Mouse (Mus musculus) gastrocnemius, postnatal 4 days (tissue): Measurements from ENCODE around the gene Tle4. TPM values are rescaled to one million over a fixed set of nuclear protein-coding genes. Genes with fewer than 3 reads are reported as not detected.

Experiments
- DNase-seq, 2 experiments: peaks; one replicate each; pipeline ENCODE4 v3.0.0; 2021 to 2022; ENCODE audit warnings: low spot score in 2 of 2, mixed read lengths in 2 of 2
- total RNA-seq, 2 experiments: library from RNA; stranded (reverse); gene quantifications; 2 replicates each; pipeline ENCODE4 v1.2.3; 2021

Gene Tle4
- total RNA-seq, 2 experiments from 2014 or later, result 17.7 to 20.0 TPM

DNA sequence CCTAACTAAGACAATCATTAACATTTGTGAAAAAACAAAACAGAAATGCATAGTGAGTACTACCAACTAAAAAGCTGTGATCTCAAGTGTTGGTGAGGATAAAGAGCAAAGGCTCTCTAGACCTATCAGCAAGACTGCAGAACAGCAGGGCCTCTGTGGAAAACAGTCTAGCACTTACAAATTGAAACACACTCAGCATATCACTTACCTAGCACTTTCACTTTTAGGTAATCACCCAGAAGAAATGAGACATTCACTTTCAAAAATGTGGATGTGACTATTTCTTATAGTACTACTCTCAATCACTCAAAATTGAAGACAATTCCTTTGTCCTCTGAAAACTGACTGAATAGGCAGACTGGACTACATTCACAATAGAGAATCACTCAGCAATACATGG is 63.4 kb downstream of the Tle4 start:
- DNase-seq, result no peak

DNA sequence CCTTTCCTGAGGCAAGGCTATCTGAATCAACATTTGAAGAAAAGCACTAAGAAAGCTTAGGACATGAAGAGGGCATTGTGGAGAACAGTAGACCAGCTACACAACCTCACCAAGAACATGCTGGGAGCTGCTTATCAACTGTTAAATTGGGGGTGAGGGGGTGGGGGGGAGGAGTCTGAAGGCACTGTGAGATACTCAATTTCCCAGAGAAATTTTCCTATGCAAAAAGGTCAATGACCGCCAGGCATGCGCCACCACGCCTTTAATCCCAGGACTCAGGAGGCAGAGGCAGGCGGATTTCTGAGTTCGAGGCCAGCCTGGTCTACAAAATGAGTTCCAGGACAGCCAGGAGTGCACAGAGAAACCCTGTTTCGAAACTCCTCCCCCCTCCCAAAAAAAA is 65.0 kb downstream of the Tle4 start:
- DNase-seq, result no peak

DNA sequence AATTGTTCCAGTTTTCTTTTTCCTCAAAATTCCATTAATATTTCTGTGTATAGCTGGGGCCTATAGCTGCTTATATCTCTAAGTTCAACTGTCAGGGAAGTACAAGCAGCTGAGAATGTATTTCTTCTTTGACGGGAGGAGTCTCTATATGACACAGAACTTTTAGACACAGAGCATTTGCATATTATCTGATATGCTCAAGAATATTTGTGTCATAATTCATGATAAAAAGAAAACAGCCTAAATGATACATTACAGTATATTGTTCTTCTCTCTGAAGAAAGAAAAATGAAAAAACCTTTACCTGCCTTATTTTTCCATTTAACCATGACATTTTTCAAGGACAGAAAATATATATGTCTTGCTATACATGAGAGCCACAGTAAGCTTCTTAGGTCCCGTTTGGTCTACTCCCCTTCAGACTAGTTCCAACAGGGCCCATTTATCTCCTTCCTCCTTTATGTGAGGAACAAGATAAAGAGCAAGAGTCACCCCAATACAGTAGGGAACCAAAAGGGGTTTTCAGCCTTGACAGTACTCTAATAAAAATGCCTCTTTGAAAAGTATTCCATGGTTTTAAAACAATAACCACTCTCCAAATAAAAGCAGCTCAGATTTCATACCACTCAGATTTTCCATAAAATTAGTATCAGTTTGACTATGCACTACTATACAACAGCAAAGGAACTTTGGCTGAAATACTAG is 77.6 kb downstream of the Tle4 start:
- DNase-seq, result no peak

DNA sequence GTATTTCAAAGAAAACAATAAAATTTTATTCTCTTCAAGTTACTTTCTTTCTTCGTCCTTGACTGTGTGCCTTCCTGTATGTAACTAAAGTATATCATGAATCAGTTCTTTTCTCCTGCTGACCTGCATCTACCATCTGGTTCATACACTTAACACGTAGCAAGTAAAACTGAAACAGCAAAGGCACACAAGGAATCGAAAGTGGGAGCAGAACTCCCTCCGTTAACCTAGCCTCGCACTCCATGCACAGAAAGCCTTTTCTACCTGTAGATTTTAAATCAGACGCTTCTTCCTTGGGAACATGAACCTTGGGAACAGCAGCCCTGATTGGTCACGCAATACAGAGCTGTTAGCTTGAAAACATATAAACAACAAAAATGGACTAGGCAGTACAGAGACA is 78.7 kb downstream of the Tle4 start:
- no peak for DNase-seq

DNA sequence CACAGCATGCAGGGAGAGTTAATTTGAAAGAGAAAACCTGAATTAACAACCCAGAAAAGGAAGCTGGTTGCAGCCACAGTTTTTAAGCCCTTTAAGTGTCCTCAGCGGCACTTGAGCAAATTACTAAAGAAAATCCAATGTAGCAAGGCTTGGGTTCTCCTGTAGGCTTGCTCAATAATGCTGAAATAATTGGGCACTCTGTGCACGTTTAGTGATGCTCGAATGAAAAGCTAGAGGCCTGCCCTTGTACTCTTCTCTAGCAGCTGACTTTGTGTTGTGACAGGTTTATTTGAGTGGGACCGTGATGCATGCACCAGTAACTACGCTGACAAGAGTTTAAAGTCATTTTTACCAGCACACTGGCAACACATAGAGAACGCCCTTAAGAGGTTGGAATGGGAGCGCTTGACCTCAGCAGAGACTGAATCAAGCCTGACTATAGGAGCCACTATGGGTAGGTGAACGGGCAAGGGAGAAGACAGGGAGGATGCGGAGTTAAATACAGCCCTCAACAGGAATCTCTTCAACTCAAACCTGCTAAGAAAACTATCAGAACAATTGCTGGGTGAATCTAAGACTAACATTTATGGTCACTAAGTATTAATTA is 79.3 kb downstream of the Tle4 start:
- no peak for DNase-seq

DNA sequence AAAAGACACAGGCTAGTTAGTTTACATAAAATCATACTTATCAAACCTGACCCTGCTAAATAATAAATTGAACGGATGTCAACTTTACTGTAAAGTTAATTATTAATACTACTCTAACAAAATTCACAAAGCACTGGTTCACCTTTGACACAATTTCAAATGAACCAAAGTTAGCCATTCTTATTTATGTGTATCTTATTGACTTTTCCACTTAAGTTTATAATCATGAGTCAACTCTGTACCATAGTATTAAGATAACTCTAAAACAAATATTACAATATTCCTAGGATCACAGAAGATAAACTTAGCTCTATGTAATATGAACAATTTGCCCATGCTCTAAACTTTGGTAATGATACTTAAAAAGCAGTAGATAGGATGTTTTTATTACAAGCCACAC is 81.4 kb downstream of the Tle4 start:
- no peak for DNase-seq

DNA sequence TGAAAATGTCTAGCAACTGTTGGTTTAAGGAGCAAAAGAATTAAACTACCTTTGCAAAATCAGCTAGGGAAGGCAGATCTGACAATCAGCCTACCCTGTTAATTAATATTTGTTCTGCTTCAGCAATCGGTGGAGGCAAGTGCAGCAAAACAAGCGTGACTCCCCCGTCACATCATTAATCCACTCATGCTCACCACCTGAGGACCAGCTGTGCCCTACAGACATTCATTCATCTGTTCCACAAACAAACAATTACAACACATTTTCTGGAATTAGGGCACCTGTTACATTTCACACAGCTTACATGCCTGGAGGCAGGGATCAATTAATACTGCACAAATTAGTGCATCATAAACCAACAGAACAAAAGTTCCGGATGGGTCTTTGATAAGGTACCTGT is 89.0 kb downstream of the Tle4 start:
- no peak for DNase-seq

DNA sequence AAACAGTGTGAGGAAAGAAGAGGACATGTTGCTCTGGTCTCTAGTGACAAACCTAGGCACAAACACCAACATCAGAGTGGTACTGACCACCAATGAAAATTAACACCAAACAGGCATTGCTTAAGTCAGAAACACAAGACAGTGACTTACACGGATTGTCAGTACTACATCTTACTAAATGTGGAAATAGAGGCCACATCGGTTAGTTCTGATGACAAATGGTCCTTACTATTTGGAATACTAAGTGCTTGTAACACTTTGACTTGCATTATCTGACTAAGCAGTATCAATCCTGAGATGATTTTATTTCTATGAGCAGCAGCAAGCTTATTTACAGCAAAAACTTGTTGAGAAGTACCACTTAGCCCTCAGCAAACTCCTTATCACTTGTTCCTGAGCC is 89.9 kb downstream of the Tle4 start:
- no peak for DNase-seq

DNA sequence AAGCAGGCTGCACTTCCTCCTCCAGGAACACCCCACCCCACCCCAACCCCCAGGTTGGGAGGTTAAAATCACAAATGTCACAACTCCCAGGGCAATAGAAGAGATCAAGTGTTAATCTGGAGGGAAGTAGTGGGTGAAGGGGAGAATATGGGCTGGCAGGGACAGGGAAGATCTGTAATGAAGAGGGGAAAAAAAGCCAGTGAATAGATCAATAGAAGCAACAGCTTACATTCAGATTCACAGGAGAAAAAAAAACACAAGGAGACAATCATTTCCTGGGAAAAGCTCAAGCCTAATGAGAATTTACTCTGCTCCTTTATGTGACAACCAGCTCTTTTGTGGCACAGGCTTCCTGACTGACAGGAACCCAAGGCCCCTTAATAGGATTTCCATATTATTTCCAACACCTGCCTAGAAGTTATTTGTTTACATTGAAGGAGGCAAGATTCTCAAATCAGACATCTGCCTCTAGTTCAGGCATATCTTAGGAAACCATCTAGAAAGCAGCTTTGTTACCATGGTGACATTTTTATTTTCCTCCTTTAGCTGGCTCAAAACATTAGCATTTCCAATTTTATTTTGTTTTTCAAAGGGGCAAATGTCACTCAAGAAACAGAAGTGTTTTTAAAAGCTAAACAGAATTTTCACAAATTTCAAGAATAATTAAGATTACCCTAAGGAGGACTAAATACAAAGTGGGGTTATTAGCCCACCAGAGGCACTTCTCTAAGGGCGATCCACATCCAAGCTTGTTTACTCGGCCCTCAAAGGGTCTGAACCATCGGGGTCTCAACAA is 90.8 kb downstream of the Tle4 start:
- DNase-seq, result no peak

DNA sequence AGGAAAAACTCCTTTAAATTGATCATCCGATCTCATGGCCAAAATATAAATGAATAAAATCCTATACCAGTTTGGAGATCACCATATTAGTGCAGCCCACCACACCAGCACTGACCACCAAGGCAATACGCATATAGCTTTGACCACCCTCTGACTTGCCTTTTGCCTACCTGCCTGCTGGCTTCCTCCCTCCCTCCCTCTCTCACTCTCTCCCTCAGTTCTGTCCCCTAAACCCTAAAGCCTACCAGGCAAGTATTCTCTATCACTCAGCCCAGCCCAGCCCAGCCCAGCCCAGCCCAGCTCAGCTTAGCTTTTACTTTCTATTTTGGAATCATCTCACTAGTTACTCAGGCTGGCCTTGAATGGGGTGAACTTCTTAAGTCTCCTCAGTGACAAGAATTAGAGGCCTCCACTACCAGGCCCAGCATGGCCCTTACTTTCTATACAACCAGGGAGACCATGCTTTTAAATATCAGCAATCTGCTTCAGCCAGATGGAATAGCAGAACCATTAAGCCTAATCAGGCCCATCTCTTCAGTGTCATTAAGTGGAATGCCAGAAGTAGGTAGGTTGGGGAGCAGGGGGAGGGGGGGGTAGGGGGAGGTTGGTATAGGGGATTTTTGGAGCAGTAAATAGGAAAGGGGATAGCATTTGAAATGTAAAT is 91.8 kb downstream of the Tle4 start:
- DNase-seq, result no peak

DNA sequence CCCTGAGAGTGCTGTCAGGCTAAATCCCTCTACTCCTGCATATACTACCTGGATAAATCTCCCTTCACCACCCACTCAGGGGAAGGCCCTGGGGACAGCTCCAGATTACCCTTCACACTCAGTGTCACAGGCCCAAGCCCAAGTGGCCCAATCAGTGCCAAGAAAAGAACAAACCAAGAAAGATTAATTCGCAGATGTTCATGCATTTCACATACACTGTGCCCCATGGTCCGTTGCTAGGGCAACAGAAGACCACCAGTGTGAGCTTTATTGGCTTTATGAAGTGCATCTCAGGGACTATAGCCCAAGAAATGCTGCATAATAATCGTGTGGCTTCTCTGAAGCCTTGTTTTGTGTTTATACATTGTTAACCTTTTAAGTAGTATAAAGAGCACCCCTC is 92.5 kb downstream of the Tle4 start:
- DNase-seq, result no peak

DNA sequence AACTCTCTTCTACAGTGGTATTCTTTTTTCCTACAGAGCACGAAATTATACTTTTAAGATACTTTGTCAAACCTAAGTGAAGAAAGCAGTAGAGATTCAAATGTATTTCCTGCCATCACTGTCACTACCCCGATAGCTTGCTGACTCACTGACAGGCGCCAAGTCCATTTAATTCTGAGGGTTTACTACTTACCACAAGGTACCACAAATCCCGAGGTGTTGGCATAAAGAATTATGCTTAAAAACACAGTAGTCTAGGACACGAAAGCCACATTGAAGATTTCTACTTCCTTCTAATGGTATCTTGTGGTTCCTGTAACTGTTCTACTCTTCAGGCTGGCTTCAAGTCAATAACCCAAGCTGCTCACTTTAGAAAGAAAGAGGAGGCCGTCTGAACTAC is 94.0 kb downstream of the Tle4 start:
- DNase-seq, result no peak

DNA sequence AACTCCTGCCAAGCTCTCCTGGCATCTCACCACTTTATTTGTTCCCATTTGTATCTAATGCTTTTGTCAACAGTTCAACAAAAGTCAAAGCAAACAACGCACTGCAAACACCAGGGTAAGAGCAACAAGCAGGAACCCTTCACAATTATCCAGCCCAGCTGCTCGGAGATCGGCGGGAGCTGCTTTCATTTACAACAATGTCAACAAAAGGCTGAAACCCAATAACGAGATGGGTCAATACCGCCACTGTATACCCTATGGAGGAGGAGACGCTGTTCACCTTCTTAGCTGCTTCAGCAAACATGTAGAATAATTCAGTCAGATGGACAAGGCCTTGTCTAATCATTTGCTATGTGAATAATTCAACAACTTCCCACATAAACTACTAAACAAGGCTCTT is 95.6 kb downstream of the Tle4 start:
- DNase-seq, result no peak

DNA sequence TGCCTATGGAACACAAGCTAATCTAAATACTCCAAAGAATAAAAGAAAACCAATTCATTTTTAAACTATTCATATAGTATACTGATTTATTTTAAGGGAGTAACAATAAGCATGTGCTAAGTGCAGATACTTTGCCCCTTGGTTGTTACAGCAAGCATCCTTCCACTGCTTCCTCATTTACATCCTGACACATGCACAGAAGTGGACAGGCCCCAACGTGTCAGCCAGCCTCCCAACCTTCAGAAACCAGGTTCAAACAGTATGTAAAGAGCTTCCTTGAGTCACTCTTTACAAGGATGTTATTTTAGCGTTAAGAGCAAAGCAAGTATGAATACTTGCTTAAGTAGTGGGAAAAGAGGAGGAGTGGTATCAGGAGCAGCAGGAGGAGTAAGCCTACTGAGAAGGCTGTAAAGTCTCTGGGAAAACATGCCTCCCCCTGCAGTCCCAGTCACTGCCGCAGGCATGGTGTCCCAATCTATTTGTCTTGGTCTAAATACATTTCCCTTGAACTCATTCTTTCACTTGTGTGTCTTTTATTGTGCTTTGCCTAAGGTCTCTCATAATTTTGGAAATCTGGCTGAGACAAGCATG is 97.9 kb downstream of the Tle4 start:
- DNase-seq, result no peak

DNA sequence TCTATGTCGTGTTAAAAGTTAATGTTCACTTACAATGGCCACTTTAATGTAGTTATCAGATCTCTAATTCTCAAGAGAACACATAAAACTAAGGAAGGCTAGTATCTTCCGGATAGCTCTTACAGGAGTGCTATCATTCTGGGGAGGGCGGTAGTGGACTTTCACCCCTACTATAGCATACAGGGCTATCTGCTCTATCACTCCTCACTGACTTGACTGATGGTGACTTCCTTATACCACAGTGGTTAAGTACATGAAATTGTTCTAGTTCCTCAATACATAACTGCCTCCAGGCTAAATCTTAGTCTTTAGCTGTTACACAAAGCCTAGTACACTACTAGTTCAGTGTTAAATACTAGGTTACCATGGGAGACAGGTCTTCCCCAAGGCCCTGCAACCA is 104.8 kb downstream of the Tle4 start:
- no peak for DNase-seq

DNA sequence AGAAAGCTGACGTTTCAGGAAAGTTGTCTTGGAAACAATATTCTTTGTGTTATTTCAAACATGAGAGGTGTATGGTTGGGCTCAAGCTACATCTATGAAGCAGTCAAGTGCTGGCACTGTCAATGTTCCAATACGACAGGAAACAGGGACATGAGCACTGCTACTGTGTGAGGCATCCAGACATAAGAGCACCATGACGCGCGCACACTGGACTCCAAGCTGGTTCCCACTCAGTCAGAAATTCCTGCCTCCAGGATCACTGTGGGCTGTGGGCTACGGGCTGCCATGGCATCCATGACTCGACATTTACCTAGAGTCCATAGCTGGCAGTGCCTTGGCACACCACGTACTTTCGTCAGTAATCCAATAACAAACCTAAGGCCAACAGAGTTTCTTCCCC is 110.7 kb downstream of the Tle4 start:
- DNase-seq, result no peak

DNA sequence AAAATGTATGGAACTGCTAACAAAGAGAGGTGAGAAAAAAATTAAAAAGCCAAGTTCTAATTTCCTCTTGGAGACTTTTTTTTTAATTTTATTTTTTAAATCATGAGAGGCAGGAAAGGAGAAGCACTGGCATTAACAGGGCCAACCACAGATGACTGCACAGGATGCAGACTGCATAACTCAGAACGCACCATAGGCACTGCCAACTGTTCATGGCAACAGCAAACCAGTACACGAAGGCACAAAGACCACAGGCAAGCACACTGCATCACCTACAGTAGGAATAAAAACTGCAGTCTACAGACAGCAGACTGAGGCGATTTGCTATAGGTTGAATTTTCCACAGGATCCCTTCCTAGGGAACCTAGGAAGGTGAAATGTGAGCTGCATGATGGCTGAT is 112.7 kb downstream of the Tle4 start:
- DNase-seq, result no peak

DNA sequence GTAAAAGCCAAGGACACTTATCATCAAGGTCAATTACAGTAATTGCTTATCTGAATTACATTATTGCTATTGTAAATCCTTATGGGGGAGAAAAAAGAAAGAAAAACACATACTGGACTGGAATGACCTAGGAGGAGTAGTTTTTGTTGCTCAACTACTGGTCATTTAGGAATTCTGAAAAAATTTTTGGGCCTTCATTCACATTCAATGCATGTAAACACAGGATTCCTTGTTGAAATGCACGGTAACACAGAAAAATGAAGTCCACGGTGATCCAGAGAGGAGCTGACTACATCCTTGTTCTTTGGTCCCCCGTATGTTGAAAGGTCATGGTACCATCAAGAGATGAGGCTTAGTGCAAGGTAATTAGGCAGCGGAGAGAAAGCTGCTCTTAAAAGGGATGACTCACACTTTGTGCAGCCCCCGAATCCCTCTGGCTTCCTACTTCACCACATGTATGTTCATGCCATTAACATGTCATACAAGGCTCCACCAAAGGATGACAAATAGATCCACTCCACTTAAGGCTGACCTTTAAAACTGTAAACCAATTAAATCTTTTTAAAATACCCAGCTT is 115.2 kb downstream of the Tle4 start:
- no peak for DNase-seq

DNA sequence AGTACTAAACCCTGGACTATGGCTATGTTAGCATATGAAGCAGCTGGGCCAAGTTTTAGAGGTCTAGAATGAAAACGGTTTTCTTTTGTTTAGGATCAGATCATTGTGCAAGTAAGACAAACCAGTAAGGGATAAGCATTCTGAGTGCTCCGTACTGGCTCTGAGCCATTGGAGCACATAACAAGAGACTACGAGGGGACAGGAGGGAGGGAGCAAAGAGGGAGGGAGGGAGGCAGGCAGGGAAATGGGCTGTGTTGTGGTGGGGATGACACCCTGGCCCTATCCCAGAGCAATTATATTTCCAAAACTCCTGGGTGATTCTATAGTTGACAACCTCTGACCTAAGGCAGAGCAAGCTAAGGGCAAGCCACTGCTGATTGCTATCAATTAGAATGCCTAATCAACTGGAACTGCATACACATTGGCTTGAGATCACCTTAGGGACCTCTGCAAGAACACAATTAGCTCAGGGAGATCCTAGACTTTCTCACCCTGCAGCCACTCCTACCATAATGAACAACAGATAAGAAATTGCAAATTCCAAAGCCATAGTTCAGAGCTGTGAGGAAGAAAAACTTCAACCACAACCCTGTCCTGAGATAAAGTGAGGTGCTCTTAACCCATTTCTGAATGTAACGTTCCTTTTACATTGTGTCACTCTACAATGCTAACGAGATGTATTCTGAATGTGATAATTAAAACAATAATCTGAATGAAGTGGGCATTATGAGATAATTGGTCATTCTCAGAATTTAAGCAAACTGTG is 115.9 kb downstream of the Tle4 start:
- DNase-seq, result no peak

DNA sequence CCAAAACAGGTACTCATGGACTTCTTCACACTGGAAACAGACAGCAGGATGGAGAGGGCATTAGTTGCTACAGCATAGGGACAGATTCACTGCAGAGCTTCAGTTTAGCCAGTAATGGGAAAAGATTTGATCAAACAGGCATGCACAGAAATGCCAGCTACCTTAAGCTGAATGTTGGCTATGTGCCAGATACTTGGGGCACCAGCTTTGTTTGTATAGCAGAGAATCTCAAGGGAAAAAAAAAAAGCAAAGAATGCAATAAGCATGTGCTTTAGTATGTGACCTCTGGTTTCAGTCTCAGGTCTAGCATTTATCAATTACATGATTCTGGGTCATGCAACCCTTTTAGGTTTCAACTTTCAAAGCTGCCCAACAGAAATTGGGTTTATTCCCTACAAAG is 118.1 kb downstream of the Tle4 start:
- DNase-seq, result no peak

DNA sequence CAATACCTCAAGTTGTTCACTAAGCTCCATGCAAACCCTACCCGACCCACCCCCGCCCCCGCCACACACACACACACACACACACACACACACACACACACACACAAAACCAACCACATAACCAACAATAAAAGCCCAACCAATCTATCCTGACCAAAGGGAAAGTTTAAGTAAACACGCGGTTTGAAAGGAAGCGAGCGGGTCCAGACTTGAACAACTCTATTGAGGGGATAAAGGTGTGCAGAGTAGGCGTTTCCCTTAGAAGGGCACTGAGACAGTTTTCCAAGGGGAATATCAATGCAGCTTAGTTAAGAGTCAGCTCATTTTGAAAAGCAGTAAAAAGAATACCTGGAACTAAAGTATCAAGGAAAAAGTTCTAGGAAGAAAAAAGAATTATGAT is 128.5 kb downstream of the Tle4 start:
- DNase-seq, result no peak
